Mouse (Mus musculus): Measurements from ENCODE around the gene Robo1. TPM values are rescaled to one million over a fixed set of nuclear protein-coding genes. Genes with fewer than 3 reads are reported as not detected.

Gene Robo1
- polyA plus RNA-seq, 1 experiment from 2014 or later: 59.8 TPM

GRCm38 (mm10) chr16:72908895-72909294 is 600.8 kb downstream of the Robo1 start:
- Histone ChIP-seq H3K9me3 (no peaks in the 10 kb centered on the region), H3K27me3 (no peaks in the 10 kb centered on the region), H3K9ac (no peak overlapping the region), H3K4me1 (no peaks in the 10 kb centered on the region), H3K4me2 (no peak overlapping the region), H3K27ac (no peak overlapping the region), H3K36me3 (replicated peaks) (no peaks in the 10 kb centered on the region), H3K4me3 (replicated peaks) (no peak overlapping the region)
- WGBS: 92% methylated on average over 2 of the region's 2 CpGs
- ATAC-seq (ENCODE audit: low FRiP score): no peak

- no peaks in the 10 kb centered on the region for H3K27me3 ChIP-seq
- H3K4me3 ChIP-seq (replicated peaks): no peak overlapping the region
- H3K27ac ChIP-seq: no peak overlapping the region
- no peak overlapping the region for H3K4me2 ChIP-seq
- peaks cover 3% of the 10 kb centered on the region; the same call in 1 of the 2 replicates for H3K4me1 ChIP-seq
- no peak for ATAC-seq (ENCODE audit: low FRiP score)
- WGBS: 80% methylated on average over 5 of the region's 5 CpGs
- H3K36me3 ChIP-seq (replicated peaks): no peaks in the 10 kb centered on the region
- H3K9me3 ChIP-seq: no peaks in the 10 kb centered on the region
- no peak overlapping the region for H3K9ac ChIP-seq
Observed at GRCm38 (mm10) chr16:72913134-72913533, 605.0 kb downstream of the Robo1 start.

GRCm38 (mm10) chr16:72914068-72914630 is 606.0 kb downstream of the Robo1 start:
- WGBS: 84% methylated on average over 4 of the region's 4 CpGs
- peaks cover 3% of the 10 kb centered on the region; the same call in 1 of the 2 replicates for H3K4me1 ChIP-seq
- no peaks in the 10 kb centered on the region for H3K9me3 ChIP-seq
- H3K27ac ChIP-seq: no peak overlapping the region
- ATAC-seq (ENCODE audit: low FRiP score): no peak
- H3K4me2 ChIP-seq: no peak overlapping the region
- H3K4me3 ChIP-seq (replicated peaks): no peak overlapping the region
- H3K36me3 ChIP-seq (replicated peaks): no peaks in the 10 kb centered on the region
- no peaks in the 10 kb centered on the region for H3K27me3 ChIP-seq
- no peak overlapping the region for H3K9ac ChIP-seq

- no peak overlapping the region for H3K27ac ChIP-seq
- H3K9me3 ChIP-seq: no peaks in the 10 kb centered on the region
- 0 out of 2 replicates have a peak, but pooled peaks cover 4% of the 10 kb centered on the region for H3K27me3 ChIP-seq
- no peak overlapping the region for H3K9ac ChIP-seq
- peaks cover 24% of the 10 kb centered on the region for H3K4me1 ChIP-seq
- ATAC-seq (ENCODE audit: low FRiP score): no peak
- 74% methylated on average over 3 of the region's 3 CpGs for WGBS
- H3K4me2 ChIP-seq: no peak overlapping the region
- no peak overlapping the region for H3K4me3 ChIP-seq (replicated peaks)
- H3K36me3 ChIP-seq (replicated peaks): no peaks in the 10 kb centered on the region
Observed at GRCm38 (mm10) chr16:72920013-72920412, 611.9 kb downstream of the Robo1 start.

- H3K4me1 ChIP-seq: peaks cover 46% of the 10 kb centered on the region
- H3K36me3 ChIP-seq (replicated peaks): no peaks in the 10 kb centered on the region
- peak overlapping the region; percentile 8; the same call in 1 of the 2 replicates for H3K4me3 ChIP-seq (replicated peaks)
- 0 out of 2 replicates have a peak, but pooled peaks cover 4% of the 10 kb centered on the region for H3K27me3 ChIP-seq
- H3K9ac ChIP-seq: no peak overlapping the region
- peak overlapping the region; percentile 31; the same call in 1 of the 2 replicates for H3K27ac ChIP-seq
- peak; percentile 88 for ATAC-seq (ENCODE audit: low FRiP score)
- 7% methylated on average over 15 of the region's 15 CpGs for WGBS
- H3K4me2 ChIP-seq: peak overlapping the region; percentile 47
- H3K9me3 ChIP-seq: no peaks in the 10 kb centered on the region
Observed at GRCm38 (mm10) chr16:72924423-72925224, 616.5 kb downstream of the Robo1 start.

- no peak overlapping the region for H3K27ac ChIP-seq
- H3K9me3 ChIP-seq: no peaks in the 10 kb centered on the region
- no peak overlapping the region for H3K4me3 ChIP-seq (replicated peaks)
- H3K9ac ChIP-seq: no peak overlapping the region
- 33% methylated on average over 6 of the region's 6 CpGs for WGBS
- H3K4me2 ChIP-seq: peak overlapping the region; percentile 8; the same call in 1 of the 2 replicates
- H3K36me3 ChIP-seq (replicated peaks): no peaks in the 10 kb centered on the region
- peak; percentile 44 for ATAC-seq (ENCODE audit: low FRiP score)
- peaks cover 37% of the 10 kb centered on the region for H3K4me1 ChIP-seq
- no peaks in the 10 kb centered on the region for H3K27me3 ChIP-seq
Observed at GRCm38 (mm10) chr16:72928525-72929122, 620.5 kb downstream of the Robo1 start.

GRCm38 (mm10) chr16:72930871-72931270 is 622.8 kb downstream of the Robo1 start:
- H3K27me3 ChIP-seq: no peaks in the 10 kb centered on the region
- no peak overlapping the region for H3K4me3 ChIP-seq (replicated peaks)
- H3K36me3 ChIP-seq (replicated peaks): no peaks in the 10 kb centered on the region
- H3K27ac ChIP-seq: no peak overlapping the region
- H3K4me2 ChIP-seq: no peak overlapping the region
- ATAC-seq (ENCODE audit: low FRiP score): no peak
- peaks cover 19% of the 10 kb centered on the region for H3K4me1 ChIP-seq
- no peaks in the 10 kb centered on the region for H3K9me3 ChIP-seq
- H3K9ac ChIP-seq: no peak overlapping the region
- WGBS: 76% methylated on average over 4 of the region's 4 CpGs

GRCm38 (mm10) chr16:72934908-72935307 is 626.8 kb downstream of the Robo1 start:
- H3K27ac ChIP-seq: no peak overlapping the region
- no peaks in the 10 kb centered on the region for H3K9me3 ChIP-seq
- no peak overlapping the region for H3K4me2 ChIP-seq
- ATAC-seq (ENCODE audit: low FRiP score): no peak
- no peaks in the 10 kb centered on the region for H3K27me3 ChIP-seq
- no peak overlapping the region for H3K9ac ChIP-seq
- no peak overlapping the region for H3K4me3 ChIP-seq (replicated peaks)
- H3K4me1 ChIP-seq: peaks cover 8% of the 10 kb centered on the region
- no peaks in the 10 kb centered on the region for H3K36me3 ChIP-seq (replicated peaks)

GRCm38 (mm10) chr16:72937183-72937582 is 629.1 kb downstream of the Robo1 start:
- Histone ChIP-seq H3K27ac (no peak overlapping the region), H3K9me3 (no peaks in the 10 kb centered on the region), H3K27me3 (no peaks in the 10 kb centered on the region), H3K4me1 (peaks cover 8% of the 10 kb centered on the region; the same call in 1 of the 2 replicates), H3K36me3 (replicated peaks) (no peaks in the 10 kb centered on the region), H3K9ac (no peak overlapping the region), H3K4me2 (no peak overlapping the region), H3K4me3 (replicated peaks) (no peak overlapping the region)
- ATAC-seq (ENCODE audit: low FRiP score): no peak
- 68% methylated on average over 3 of the region's 3 CpGs for WGBS

GRCm38 (mm10) chr16:72939862-72940261 is 631.8 kb downstream of the Robo1 start:
- no peaks in the 10 kb centered on the region for H3K9me3 ChIP-seq
- ATAC-seq (ENCODE audit: low FRiP score): no peak
- no peak overlapping the region for H3K9ac ChIP-seq
- H3K27ac ChIP-seq: no peak overlapping the region
- no peak overlapping the region for H3K4me3 ChIP-seq (replicated peaks)
- H3K27me3 ChIP-seq: no peaks in the 10 kb centered on the region
- H3K4me2 ChIP-seq: no peak overlapping the region
- 72% methylated on average over 3 of the region's 3 CpGs for WGBS
- H3K4me1 ChIP-seq: peaks cover 8% of the 10 kb centered on the region; the same call in 1 of the 2 replicates
- no peaks in the 10 kb centered on the region for H3K36me3 ChIP-seq (replicated peaks)

- no peaks in the 10 kb centered on the region for H3K36me3 ChIP-seq (replicated peaks)
- no peaks in the 10 kb centered on the region for H3K27me3 ChIP-seq
- no peak overlapping the region for H3K4me2 ChIP-seq
- 87% methylated on average over 8 of the region's 8 CpGs for WGBS
- H3K4me3 ChIP-seq (replicated peaks): no peak overlapping the region
- peaks cover 8% of the 10 kb centered on the region; the same call in 1 of the 2 replicates for H3K4me1 ChIP-seq
- H3K27ac ChIP-seq: no peak overlapping the region
- no peaks in the 10 kb centered on the region for H3K9me3 ChIP-seq
- H3K9ac ChIP-seq: no peak overlapping the region
- no peak for ATAC-seq (ENCODE audit: low FRiP score)
Observed at GRCm38 (mm10) chr16:72940786-72941185, 632.7 kb downstream of the Robo1 start.

GRCm38 (mm10) chr16:72944403-72944802 is 636.3 kb downstream of the Robo1 start:
- ATAC-seq (ENCODE audit: low FRiP score): no peak
- Histone ChIP-seq H3K27ac (no peak overlapping the region), H3K4me1 (0 out of 2 replicates have a peak, but pooled peaks cover 5% of the 10 kb centered on the region), H3K4me3 (replicated peaks) (no peak overlapping the region), H3K9me3 (no peaks in the 10 kb centered on the region), H3K27me3 (no peaks in the 10 kb centered on the region), H3K4me2 (no peak overlapping the region), H3K36me3 (replicated peaks) (no peaks in the 10 kb centered on the region), H3K9ac (no peak overlapping the region)
- WGBS: 95% methylated on average over 4 of the region's 4 CpGs
